Mouse (Mus musculus): ENCODE data around the gene Slc13a1.

DNA sequence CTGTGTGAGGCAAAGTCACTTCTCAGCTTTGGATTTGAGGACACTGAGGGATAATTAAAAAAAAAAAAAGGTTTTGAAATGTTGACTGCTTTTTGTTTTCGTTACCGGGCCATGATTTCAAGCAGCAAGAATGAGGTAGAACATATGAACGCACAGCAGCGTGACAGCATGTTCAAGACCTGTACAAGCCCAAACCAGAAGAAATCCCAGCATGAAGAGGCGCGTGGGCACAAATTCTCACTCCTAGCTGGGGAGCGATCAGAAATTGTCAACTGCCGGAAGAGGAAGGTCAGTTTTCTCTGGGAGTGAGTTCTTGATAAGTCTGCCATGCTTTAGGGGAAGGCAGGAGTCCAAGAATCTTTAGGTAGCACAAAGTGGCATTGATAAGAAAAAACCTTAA, 56.3 kb downstream of the Slc13a1 start:
- no peak for TF ChIP-seq CTCF (IDR thresholded peaks at IDR 0.05; ENCODE audit: control insufficient read depth, insufficient read depth, insufficient replicate concordance, low read depth, low read length)
- no peak for TF ChIP-seq POLR2A (IDR thresholded peaks at IDR 0.05; ENCODE audit: control insufficient read depth, low read depth, low read length)
